Mouse (Mus musculus) fibroblast of lung, adult 2 months (primary cell): ENCODE results near the gene Sf3a2.

ENCODE experiments used
- DNase-seq: peaks from one replicate; pipeline ENCODE4 v3.0.0-alpha.2; 2011; ENCODE audit warnings: low read depth

Gene Sf3a2

DNA sequence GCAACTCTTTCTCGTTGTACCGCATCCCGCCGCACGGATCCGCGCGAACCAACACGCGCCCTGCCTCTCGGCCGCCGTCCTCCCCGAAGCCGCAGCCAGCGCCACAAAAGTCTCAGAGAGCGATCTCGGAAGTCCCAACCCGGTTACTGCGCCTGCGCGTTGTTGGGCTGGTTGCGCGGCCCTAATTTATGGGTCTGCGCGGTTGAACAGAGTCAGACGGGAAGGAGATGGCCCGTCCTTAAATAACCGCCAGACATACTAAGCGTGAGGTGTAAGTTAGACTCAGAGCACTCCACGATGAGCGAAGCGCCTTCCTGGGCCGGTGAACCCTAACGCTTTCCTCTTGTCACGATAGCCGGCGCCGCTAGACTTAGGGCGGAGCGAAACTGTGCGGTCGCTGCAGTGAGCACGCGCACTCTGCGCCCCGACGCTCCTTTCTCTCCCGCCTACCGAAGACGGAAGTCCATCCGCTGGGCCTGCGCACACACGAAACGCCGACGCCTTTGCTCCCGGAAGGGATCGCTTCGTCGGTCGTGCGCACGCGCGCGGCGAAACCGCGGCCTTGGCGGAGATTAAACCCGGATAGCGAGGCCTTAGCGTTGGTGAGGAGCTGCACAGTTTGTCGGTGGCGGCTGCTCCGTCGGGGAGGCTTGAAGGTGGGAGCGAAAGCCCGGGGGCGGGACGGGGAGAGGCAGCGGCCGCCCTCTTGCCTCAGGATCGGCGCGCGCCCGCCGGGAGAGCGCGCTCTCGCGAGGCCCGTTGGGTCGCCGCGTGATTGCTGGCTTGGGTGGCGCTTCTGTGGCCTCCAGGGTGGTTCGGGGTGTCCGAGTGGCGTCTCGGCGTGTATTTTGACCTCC lies at the start of gene Sf3a2, which contains the start of gene Plekhj1:
Gene Sf3a2 (plus strand): TSS at position 49 of the 857 bp plus-strand sequence.
Gene Plekhj1 (minus strand): TSS at position 477 of the 857 bp plus-strand sequence.
- peak; percentile 95 for DNase-seq

DNA sequence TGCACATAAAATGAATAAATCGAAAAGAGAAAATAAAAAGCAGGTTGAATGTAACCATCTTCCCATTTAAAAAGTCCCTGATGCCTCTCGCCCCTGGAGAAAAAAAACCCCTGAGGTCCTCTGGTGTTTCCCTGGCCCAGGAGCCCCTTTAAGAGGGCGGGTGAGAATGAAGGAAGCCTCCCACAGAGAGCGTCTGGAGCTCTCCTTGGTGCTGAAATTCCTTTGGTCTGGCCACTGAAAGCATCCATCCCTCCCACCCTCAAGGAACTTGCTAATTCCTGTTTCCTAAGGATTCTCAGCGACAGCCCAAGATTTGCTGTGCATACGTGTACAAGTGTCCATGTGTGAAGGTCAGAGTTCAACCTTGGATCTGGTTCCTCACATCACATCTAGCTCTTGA lies 49.4 kb upstream of the Sf3a2 start:
- DNase-seq, result no peak

DNA sequence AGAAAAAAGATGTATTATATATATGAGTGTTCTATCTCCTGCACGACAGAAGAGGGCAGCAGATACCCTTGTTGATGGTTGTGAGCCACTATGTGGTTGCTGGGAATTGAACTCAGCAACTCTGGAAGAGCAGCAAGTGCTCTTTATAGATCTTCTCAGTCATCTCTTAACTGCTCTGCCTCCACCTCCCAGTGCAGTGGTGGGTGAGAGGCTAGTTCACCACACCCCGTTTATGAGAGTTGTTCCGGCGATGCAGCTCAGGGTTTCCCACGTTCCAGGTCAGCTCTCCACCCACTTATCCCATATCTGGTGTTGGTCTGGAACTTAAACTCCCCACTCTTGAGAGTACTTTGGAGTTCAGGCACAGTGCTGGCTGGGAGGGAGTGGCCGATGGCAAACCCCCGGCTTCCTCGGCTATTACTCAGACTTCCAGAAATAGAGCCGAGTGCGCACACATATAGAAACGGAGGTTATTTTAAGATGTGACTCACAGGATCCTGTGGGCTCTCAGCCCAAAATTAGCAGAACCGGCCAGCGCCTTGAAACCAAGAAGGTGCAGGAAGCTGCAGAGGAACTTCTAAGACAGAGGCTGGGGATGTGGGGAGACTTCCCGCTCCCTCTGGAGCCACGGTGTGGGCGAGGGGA lies 46.7 kb upstream of the Sf3a2 start:
- DNase-seq, result peak; percentile 93

DNA sequence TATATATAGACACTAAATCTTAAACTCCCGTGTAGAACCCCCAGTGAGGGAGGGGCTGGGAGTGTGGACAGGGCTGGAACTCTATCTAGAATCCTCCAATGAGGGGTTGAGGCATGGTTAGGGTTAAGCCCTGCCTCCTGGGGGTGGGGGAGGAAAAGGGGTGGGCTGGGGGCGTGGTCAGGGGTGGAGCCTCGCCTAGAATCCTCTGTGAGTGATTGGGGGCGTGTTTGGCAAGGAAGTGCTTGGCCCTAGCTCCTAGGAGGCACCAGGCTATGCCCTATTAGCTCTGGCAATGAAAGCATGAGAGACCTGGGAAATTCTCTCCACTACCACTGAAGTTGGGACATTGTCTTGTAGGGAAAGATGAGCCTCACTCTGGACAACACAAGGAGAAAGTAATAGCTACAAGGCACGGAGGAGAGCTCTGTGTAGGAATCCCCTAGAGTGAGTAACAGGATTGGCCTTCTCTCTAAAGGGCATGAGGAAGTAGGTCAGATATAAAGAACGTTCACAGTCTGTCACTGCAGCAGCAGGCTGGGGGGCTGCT lies 45.8 kb upstream of the Sf3a2 start:
- peak; percentile 68 for DNase-seq

DNA sequence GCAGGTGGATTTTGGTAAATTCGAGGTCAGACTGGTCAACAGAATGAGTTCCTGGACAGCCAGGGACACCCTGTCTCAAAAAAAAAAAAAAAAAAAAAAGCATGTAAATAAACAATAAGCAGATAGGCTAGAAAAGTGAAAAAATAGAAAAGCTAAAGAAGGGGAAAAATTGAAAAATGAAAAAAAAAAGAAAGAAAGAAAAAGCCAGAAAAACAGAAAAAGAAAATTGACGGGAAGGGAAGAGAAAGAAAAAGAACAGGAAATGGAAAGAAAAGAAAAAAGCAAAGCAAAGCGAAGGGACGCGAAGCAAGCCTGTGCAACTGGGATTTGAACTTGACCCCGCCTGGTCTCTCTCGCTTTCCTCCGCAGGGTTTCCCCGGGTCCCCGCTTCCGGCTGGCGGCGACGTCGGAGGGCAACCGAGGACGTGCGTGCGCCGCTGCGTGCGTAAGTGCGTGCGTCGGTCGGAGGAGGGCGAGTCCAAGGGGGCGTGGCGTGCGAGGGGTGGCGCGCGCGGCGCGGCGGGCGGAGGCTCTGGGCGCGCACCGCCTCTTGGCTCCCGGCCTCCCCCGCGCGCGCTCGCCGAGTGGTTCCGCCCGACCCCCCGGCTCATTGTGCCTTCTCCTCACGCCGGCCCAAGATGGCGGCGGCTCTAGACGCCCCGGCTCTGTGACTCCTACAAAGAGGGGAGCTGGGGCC lies 43.3 kb upstream of the Sf3a2 start, which contains the start of gene Dot1l:
Gene Dot1l (plus strand): TSS at position 613 of the 697 bp plus-strand sequence.
- peak; percentile 84 for DNase-seq

DNA sequence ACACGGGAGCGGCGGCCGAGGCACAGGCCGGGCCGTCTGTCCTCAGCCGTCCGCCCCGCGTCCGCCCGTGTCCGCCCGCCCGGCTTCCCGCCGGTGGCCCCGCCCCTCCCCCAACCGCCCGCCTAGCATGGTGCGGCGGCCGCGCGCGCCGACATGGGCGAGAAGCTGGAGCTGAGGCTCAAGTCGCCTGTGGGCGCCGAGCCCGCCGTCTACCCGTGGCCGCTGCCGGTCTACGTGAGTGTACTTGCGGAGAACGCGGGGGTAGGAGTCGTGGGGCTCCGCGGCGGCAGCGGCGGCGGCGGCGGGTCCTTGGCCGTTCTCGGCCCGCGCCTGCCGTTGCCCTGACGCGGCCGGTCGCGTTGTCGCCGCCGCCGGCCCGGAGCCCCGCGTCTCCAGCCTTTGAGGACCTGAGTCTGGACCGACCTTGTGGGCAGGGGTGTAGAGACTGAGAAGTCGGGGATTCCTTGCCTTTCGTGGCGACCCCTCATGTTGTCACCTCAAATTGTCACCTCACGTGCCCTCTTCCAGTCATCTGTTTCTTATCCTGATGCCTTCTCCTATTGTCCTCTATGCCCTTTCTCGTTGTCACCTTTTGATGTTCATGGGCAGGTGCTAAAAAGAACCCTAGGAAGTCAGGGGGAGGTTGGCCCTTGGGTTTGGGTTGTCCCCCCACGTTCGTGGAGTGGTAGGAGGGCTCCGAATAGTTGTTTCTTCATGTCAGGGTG lies 42.5 kb upstream of the Sf3a2 start:
- no peak for DNase-seq

DNA sequence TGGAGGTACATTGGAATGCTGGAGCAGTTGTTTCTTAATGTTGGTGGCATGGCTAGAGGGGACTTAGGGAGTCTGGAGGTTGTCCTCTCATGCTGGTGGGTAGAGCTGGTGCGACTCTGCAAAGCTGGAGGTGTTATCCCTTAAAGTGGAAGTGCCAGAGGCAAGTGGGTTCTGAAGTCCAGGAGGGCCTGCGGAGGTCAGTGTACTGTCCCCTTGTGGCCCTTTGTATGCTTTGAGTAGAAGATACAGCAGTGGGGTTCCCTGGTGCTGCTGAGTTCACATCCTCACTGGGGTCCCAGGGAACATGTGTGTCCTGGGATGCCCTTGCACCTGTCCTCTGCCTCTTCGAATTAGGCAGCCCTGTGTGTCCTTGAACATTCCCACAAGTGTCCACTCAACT lies 41.9 kb upstream of the Sf3a2 start:
- no peak for DNase-seq

DNA sequence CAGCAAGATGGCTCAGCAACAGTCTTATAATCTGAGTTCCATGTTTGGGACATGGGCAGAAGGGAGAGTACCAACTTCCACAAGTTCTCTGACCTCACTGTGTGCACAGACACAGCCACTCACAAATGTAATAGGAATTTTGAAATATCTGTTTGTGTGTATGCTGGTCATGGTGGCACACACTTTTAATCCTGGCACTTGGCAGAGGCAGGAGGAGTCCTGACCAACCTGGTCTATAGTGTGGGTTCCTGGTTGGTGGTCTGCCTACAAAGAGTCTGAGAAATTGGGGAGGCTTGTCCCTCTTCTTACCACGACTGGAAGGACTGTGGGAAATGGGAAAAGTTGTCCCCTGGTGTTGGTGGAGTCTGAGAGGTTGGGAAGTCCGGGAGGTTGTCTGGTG lies 41.5 kb upstream of the Sf3a2 start:
- DNase-seq, result no peak

DNA sequence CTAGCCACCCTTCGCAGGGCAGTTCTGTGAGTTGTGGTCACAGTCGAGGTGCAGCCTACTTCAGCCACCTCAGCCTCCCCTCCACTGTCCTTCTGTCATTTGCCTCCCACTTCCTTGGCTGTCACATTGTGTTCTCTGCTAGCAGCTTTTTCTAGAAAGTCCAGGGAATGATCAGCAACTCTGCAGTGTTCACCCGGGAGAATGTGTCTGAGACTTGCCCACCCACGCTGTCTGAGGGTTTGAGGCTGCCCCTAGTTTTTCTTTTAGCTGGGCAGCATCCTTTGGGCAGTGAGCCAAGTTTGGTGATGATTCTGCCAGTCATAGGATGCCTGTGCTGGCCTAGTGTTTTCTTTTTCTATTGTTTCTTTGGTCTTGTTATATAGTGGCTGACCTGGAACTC lies 41.0 kb upstream of the Sf3a2 start:
- no peak for DNase-seq

DNA sequence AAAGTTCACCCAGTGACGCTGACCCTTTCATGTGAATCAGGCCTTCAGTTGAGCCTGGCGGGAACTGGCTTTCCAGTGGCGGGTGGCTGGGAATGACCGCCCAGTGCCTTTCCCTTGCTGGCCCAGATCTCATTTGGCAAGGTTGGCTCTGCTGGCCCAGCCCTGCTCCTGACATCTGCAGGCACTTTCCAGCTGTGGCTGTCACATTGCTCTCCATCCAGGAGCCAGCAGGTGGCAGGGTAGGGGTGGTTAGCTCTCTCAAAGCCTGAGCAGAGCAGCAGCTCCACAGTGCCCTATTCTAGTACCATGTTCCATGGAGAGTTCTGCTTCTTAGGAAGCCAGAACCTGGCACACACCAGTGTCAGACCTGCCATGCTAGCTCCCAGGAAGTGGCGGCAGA lies 40.3 kb upstream of the Sf3a2 start:
- peak; percentile 85 for DNase-seq

DNA sequence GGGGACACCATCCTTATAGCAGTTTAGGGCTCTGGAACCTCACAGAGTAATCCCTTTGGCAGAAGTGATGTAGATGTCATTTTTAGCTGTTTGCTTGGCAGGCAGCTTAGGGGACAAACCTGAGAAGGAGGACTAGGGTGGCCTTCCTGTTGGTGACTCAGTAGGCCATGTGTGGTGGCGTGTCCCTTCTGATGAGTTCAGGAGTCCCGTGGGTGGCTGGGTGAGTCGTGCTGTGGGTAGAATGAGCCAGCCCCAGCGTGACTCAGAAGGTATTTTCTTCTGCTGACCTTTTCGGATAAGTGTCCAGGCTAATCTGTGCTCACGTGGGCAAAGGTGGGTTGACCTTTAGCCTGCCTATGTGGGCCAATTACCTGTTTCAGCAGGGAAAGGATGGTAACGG lies 39.3 kb upstream of the Sf3a2 start:
- no peak for DNase-seq

DNA sequence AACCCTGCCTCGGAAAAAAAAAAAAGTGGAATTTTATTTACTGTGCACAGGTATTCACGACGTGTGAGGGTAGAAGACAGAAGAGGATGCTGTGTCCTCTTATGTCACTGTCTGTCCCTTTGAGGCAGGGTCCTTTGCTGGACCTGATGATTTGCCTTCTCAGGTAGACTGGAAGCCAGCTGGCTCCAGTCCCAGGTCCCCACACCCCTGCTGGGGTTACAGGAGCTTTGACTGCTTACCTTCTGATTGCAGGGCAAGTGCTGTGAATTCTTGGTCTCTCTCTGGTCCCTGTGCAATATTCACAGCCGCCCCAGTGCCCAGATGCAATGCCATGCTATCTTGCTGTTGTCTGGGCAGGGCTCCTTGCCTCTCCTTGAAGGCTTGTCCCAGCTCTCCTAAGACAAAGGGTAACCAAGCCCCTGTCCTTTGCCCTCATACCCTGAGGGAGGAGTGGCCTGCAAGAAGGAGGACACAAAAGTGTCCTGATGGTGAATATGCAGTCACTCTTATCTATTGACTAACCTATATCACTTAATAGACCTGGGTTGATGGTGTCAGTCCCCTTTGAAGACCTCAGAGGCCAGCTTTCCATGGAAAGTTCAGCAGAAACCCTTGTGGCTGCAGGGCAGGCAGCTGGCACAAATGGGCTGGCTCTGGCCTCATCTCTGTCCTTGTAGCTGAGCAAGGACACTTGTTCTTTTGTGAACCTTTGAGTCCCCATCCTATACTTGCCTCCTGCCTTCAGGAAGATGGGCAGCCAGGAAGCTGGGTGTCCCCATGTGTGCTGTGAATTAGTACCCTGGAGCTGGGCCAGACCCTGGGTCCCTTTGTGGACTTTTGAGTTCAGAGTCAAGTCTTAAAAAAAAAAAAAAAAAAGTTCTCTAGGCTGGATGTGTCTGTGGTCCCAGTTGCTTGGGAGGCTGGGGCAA lies 37.1 kb upstream of the Sf3a2 start:
- no peak for DNase-seq

DNA sequence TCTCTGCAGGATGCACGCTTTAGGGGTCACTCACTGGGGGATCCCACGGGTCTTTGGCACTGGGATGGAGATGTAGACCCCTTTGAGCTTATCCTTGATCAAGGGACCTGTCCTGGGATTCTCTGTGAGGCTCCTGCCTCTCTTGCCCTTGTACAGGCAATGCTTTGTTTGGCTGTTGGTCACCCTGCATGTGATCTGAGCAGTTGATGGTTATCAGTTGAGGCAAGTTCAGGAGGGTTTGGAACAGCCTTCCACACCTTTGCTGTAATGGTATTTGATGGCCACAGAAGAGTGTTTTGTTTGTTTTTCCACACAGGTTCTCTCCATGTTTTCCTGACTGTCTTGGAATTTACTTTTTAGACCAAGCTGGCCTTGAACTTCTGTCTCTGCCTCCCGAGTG lies 36.2 kb upstream of the Sf3a2 start:
- DNase-seq, result no peak

DNA sequence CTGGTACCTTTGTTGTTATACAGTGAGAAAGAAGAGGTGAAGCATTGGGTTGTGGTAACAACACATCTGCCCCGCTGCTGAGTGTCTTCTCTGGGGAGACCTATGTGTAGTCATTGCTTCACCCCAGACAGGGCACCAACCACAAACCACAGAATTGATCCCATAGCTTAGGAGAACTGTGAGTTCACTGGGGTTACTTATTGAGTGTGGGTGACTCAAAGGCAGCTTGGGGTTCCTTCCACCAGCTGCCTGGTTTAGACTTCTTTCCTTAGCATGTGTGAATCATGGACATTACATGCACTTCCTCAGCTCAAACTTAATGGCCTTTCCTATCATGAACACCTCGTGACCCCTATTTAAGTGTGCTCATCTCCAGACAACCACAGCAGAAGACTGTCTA lies 34.5 kb upstream of the Sf3a2 start:
- DNase-seq, result no peak

DNA sequence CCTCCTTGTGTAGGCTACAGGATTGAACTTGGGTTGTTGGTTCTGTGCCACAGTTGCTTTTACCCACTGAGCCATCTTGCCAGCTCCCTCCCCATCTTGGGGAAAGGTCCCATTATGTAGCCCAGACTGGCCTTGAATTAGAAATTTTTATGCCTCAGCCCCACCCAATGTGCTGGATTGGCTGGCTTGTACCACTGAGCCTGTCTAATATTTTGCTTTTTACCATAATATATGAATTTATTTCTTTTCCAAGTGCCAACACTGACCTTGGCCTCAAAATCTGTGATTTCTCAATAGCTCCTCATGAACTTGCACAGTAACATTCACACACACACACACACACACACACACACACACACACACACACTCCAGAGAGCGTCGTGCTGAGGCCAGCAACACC lies 32.3 kb upstream of the Sf3a2 start:
- no peak for DNase-seq

DNA sequence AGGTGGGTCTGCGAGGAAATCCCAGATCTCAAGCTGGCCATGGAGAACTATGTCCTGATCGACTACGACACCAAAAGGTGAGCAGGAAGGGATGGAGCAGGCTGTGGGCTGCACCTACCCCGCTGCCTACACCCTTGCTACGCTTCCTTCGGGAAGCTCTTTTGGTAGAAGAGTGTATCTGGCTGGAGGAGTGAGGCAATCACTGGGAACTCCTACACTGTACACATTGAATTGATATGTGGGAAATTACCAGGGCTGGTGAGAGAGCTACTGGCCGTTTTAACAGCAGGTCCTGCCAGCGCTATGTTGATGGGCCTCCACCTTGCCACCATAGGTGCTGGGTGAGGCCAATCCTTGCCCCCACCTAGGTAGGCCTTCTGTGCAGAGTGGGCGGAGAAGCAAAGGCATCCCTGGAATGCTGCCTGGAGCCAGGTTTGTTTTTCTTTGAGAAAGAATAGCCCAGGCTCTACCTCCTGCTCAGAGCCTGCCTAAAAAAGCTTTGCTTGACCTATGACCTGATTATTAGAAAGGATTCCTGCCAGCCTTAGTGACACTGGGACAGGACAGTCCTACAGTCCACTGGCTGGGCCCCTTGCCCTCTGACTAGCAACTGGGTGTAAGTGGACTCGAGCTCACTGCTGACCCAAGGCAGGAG lies 31.7 kb upstream of the Sf3a2 start:
- no peak for DNase-seq

DNA sequence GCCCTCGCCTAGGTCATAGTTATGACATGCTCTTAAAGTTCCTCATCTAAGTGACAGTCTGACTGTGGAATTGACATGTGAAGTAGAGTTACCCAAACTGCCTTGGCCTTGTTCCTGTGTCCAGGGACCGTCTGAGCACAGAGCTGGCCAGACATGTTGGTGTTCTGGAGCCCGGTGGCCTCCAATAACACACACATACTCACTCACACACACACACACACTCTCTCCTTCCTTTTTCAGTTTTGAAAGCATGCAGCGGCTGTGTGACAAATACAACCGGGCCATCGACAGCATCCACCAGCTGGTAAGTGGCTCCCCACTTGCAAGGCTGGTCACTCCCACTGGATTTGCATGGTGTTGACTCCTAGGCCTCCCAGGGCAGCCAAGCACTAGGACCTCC lies 29.6 kb upstream of the Sf3a2 start:
- DNase-seq, result no peak

DNA sequence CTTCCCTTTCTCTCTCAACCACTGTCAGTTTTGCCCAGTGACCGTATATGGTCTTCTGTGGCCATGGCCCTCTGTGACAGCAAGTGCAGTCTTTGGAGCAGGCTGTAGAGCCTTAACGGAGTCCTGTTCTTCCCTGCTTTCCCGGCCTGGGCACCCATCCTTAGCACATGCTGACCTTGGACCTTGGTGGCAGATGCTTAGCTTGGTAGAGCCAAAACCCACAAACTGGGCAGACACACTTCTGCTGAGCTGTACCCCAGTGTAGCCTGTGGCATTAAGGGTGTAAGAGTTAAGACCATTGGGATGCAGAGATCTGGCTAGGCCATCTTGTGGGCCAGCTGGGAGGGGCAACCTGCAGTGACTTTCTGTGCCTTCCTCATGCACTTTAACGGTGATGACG lies 24.2 kb upstream of the Sf3a2 start:
- no peak for DNase-seq

DNA sequence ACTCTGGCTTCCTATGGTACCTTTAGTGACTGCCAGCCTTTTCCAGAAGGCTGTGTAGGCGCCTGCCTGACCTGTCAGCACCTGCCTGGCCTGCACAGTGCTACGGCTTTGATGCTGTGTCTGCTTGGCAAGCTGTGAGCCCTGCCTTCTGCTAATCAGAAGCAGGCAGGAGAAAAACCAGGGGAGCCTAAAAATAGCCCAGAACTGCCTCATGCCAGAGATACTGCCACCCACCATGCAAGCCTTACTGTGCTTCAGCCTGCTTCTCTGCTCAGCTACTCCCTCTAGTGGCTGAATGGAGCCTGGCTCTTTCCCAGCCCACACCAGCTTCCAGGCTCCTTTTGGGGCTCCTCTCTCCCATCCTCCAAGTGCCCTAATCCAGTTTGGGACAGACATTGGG lies 23.4 kb upstream of the Sf3a2 start:
- peak; percentile 92 for DNase-seq

DNA sequence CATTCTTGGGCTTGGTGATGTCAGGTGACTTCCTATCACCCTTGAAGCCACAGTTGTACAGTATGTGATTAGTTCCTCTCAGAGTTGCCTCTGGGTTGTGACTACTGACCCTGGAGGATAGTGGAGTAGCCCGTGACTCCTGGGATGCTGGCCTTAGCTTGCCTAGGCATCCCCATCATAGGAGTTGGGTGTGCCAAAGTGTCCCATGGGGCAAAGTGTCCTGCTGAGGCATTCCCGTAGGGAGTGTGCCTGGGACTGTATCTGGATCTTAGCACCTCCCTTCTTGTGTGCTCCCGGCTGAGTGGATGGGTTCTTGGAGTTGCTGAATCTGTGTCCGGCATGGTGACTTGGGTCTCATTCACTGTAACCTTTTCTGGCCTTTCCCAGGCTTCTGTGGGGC lies 23.0 kb upstream of the Sf3a2 start:
- DNase-seq, result no peak
